Mouse (Mus musculus) naive thymus-derived CD4-positive, alpha-beta T cell, adult 2 months (primary cell): Measurements from ENCODE around the gene Gm5767.

ENCODE experiments used
- DNase-seq: peaks from one replicate; pipeline ENCODE4 v3.0.0-alpha.2; 2011; ENCODE audit warnings: low read depth

Gm5767 gene

GRCm38 (mm10) chr16:8670041-8671035 lies 10.2 kb upstream of the Gm5767 start:
- no peak for DNase-seq

- peak; percentile 87 for DNase-seq
These were observed 8.8 kb upstream of the Gm5767 start, which contains the start of gene Carhsp1 for GRCm38 (mm10) chr16:8671551-8672349. Gene Carhsp1, minus strand, starts transcription at chr16:8672155.

GRCm38 (mm10) chr16:8672350-8672687 lies 8.3 kb upstream of the Gm5767 start:
- no peak for DNase-seq

GRCm38 (mm10) chr16:8672811-8673210 lies 7.8 kb upstream of the Gm5767 start:
- DNase-seq: no peak

GRCm38 (mm10) chr16:8673343-8673742 lies 7.2 kb upstream of the Gm5767 start:
- no peak for DNase-seq

GRCm38 (mm10) chr16:8674165-8674564 lies 6.4 kb upstream of the Gm5767 start:
- DNase-seq: peak; percentile 86

- DNase-seq: no peak
These were observed 5.0 kb upstream of the Gm5767 start for GRCm38 (mm10) chr16:8675559-8675958.

GRCm38 (mm10) chr16:8676228-8676627 lies 4.3 kb upstream of the Gm5767 start:
- DNase-seq: no peak

- DNase-seq: peak; percentile 72
These were observed 3.8 kb upstream of the Gm5767 start for GRCm38 (mm10) chr16:8676800-8677199.

GRCm38 (mm10) chr16:8678035-8678434 lies 2.5 kb upstream of the Gm5767 start:
- DNase-seq: no peak

- no peak for DNase-seq
These were observed 1.9 kb upstream of the Gm5767 start for GRCm38 (mm10) chr16:8678676-8679075.

- no peak for DNase-seq
These were observed 790 bp upstream of the Gm5767 start for GRCm38 (mm10) chr16:8679780-8680179.

GRCm38 (mm10) chr16:8685087-8685486 lies 4.5 kb downstream of the Gm5767 start:
- DNase-seq: no peak

- DNase-seq: peak; percentile 87
These were observed 5.7 kb downstream of the Gm5767 start for GRCm38 (mm10) chr16:8686121-8686870.

- DNase-seq: no peak
These were observed 6.4 kb downstream of the Gm5767 start for GRCm38 (mm10) chr16:8686871-8687535.

- no peak for DNase-seq
These were observed 7.1 kb downstream of the Gm5767 start for GRCm38 (mm10) chr16:8687559-8688112.

- DNase-seq: no peak
These were observed 9.5 kb downstream of the Gm5767 start for GRCm38 (mm10) chr16:8689979-8690656.

GRCm38 (mm10) chr16:8691206-8691605 lies 10.6 kb downstream of the Gm5767 start:
- no peak for DNase-seq

GRCm38 (mm10) chr16:8699556-8699955 lies 19.0 kb downstream of the Gm5767 start:
- no peak for DNase-seq

GRCm38 (mm10) chr16:8700586-8700985 lies 20.0 kb downstream of the Gm5767 start:
- no peak for DNase-seq

GRCm38 (mm10) chr16:8711998-8712397 lies 31.4 kb downstream of the Gm5767 start:
- DNase-seq: no peak
